Mouse (Mus musculus): ENCODE results near the gene Atxn1. TPM values are rescaled to one million over a fixed set of nuclear protein-coding genes. Genes with fewer than 3 reads are reported as not detected.

The Atxn1 gene
- total RNA-seq, 4 experiments from 2014 or later: 40.3 to 60.6 (median 42.9) TPM

DNA sequence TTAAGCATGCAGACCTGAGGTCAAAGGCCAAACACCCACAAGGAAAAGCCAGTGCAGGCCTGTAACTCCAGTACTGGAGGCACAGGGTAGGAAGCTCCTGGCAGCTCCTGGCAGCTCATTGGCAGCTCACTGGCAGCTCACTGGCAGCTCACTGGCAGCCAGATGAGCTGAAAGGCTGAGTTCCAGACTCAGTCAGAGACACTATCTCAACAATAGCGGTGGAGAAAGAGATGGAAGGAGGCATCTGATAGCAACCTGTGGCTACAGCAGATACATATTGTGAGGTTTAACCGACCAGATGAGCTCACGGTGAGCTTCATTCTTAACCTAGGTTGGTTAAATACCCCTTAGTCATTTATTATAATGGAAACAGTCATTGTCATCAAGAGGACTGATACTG is 328.4 kb downstream of the Atxn1 start:
- no peak for DNase-seq (ENCODE audit: low spot score in 2 of 2)

DNA sequence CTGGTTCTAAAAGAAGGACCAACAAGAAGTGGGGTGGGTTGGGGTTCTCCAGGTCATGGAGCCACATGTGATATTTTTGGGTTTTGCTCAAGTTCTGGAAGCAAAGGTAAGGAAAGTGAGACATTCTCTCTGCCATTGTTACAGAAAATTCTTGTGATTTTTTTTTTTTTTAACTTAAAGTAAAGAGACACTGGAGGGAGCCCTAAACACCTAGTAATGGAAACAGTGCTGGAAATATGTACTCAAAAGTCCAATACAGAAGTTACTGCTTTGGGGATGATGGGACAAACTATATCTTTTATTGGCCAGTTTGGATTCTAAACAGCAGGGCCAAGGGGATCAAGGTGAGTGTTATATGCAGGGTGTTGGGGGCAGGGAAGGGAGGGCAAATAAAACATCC is 330.9 kb downstream of the Atxn1 start:
- DNase-seq (ENCODE audit: low spot score in 2 of 2): no peak

DNA sequence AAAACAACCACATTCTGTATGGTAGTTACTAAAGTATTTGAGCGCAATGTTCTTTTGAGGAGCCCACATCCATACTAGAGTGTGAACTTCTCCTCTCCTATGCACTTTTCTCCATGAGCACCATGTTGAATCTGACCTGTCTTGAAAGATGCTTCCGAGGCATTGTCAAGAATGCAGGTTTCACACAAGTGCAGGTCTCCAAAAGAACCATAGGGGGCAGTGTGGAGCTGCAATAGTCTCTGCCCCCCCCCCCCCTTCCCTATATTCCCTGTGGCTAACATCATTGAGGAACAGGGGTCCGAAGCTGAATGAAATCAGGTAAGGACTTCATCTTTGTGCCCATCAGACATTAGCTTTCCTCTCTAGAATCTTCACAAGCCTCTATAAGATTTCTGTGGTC is 332.7 kb downstream of the Atxn1 start:
- no peak for DNase-seq (ENCODE audit: low spot score in 2 of 2)

GRCm38 (mm10) chr13:45630518-45631290 is 334.1 kb downstream of the Atxn1 start:
- no peak for DNase-seq (ENCODE audit: low spot score in 2 of 2)

- DNase-seq (ENCODE audit: low spot score in 2 of 2): no peak
Observed at GRCm38 (mm10) chr13:45629750-45630149, 335.1 kb downstream of the Atxn1 start.

DNA sequence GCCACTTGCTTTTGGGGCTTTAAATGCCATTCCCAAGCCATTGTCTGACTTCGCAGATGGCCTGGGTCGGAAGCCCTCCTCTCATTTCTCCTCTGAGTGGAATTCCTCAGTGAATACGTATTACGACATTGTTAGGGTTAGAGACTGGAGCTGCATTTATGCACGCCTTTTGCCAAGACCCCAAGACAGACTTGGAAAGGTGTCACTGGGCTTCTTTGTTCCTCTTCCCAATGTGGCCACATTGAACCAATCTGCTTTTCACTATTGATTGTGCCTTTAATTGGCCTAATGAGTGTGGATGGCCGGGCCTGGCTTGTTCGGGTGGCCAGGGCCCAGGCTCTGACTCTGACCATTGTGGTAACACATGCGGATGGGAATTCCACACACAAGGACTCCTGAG is 336.5 kb downstream of the Atxn1 start:
- DNase-seq (ENCODE audit: low spot score in 2 of 2): no peak

DNA sequence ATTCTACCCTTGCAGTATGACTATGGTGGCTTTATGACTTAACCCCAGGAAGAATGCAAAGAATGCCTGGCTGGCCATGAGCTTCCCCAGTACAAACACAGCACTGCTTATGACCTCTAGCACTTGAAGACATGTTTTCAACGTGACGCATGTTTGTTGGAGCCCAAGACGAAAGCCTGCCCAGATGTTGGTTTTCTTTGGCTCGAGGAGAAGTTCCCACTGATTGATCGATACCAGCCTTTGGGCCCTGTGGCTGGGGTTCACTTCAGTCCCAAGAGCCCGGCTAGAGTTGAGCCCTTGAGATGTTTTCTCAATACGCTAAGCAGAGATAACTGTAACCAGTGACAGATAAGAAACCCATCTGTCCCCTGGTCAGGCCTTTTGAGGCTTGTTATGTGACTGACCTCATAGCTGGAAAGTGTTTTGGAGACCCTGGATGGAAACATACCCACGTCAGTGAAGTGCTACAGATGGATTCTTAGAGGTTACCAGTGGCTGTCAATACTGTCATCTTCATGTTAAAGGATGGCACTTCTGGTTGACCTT is 337.5 kb downstream of the Atxn1 start:
- no peak for DNase-seq (ENCODE audit: low spot score in 2 of 2)

- DNase-seq (ENCODE audit: low spot score in 2 of 2): no peak
Observed at GRCm38 (mm10) chr13:45625740-45626139, 339.1 kb downstream of the Atxn1 start.

- no peak for DNase-seq (ENCODE audit: low spot score in 2 of 2)
Observed at GRCm38 (mm10) chr13:45623846-45624245, 341.0 kb downstream of the Atxn1 start.

- no peak for DNase-seq (ENCODE audit: low spot score in 2 of 2)
Observed at GRCm38 (mm10) chr13:45622871-45623546, 341.8 kb downstream of the Atxn1 start.

DNA sequence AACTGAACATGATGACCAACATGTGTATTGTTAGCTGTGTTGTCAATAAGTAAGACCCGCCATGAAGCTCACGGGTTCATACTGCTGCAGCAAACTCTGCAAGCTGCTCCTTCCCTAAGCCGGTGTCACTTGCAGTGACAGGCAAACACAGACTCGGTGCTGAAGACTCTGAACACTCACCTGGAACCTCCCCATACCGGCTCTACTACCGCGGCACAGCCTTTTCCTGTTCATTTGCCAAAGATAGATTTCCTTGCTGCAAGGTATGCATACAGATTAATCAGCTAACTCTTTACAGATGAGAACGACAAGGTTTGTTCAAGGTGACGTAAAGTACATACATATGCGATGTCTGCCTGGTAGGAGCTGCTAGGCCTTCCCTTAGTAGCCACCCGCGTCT is 344.1 kb downstream of the Atxn1 start:
- DNase-seq (ENCODE audit: low spot score in 2 of 2): no peak

DNA sequence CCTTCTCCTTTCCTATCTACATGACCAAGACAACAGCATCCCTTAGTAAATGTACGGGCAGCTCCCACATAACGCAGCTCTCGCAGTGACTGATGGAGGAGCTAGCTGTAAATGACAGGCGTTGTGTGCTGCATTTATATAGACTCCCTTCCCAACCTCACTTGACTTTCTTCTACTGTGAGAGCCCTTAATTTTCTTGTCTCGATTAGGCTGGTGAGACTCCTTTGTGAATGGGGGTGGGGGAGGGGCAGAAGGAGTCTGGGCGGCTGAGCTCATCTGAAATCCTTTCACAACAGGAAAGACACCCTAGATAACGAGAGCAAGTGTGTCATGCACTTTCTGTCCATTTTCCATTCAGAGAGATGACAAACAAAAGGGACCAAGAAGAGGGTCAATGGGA is 344.5 kb downstream of the Atxn1 start:
- no peak for DNase-seq (ENCODE audit: low spot score in 2 of 2)

DNA sequence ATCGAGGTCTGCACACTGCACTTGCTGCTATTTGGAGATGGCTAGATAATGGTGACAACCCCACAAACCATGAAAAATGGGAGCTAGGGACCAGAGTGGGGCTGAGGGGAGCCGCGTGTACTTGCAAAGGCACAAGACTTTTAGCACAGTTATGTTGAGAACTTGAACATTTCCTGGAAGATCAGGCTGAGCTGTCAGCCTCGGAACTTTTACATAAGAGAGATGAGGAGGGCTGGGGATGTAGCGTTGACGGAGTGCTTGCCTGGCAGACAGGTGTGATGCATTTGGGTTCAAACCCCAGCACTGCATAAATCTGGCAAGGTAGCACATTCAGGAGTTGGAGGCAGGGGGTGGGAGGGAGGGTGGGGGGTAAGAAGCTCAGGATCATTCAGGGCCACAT is 346.8 kb downstream of the Atxn1 start:
- no peak for DNase-seq (ENCODE audit: low spot score in 2 of 2)

- no peak for DNase-seq (ENCODE audit: low spot score in 2 of 2)
Observed at GRCm38 (mm10) chr13:45614762-45615161, 350.0 kb downstream of the Atxn1 start.

DNA sequence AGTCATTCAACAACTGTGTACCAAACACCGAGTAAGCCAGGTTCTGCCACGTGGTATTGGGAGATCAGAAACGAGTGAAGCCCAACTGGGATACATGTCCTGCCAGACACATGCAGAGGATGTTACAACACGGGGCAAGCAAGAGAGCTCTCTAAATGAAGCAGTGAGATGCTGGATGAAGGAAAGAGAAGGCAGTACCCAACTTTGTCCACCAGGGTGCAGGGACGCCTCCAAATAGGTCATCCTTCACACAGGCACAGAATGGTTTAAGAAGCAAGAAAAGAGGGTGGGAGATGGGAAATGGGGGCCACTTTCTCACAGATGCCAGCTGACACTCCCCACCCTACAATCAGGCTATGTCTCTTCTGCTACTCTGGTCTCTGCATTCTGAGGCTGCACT is 351.5 kb downstream of the Atxn1 start:
- DNase-seq (ENCODE audit: low spot score in 2 of 2): no peak

DNA sequence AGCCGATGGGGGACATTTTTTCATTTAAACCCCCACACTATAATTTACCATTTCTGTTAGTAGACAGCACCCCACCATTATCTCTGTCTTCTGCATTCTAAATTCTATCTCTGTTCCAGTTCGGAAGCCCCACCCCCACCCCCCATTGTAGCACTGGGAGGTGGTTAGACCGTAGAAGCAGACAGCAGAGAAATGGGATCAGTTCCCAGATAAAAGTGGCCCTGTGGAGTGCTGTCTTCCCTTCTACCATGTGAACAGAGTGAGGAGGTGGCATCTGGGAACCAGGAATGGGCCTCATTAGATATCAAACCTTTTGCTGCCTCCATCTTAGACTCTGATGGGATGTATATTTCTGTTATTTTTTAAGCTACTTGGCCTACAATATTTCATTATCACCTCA is 353.3 kb downstream of the Atxn1 start:
- DNase-seq (ENCODE audit: low spot score in 2 of 2): no peak

GRCm38 (mm10) chr13:45609461-45609860 is 355.3 kb downstream of the Atxn1 start:
- no peak for DNase-seq (ENCODE audit: low spot score in 2 of 2)

- no peak for DNase-seq (ENCODE audit: low spot score in 2 of 2)
Observed at GRCm38 (mm10) chr13:45608593-45608992, 356.2 kb downstream of the Atxn1 start.

GRCm38 (mm10) chr13:45607946-45608345 is 356.9 kb downstream of the Atxn1 start:
- DNase-seq (ENCODE audit: low spot score in 2 of 2): no peak

GRCm38 (mm10) chr13:45603636-45604035 is 361.2 kb downstream of the Atxn1 start:
- no peak for DNase-seq (ENCODE audit: low spot score in 2 of 2)

- no peak for DNase-seq (ENCODE audit: low spot score in 2 of 2)
Observed at GRCm38 (mm10) chr13:45600443-45600842, 364.4 kb downstream of the Atxn1 start.

- no peak for DNase-seq (ENCODE audit: low spot score in 2 of 2)
Observed at GRCm38 (mm10) chr13:45599831-45600230, 365.0 kb downstream of the Atxn1 start.

GRCm38 (mm10) chr13:45595416-45595815 is 369.4 kb downstream of the Atxn1 start:
- DNase-seq (ENCODE audit: low spot score in 2 of 2): no peak
